Mouse (Mus musculus) kidney, adult 18-20 months (tissue): ENCODE data around the gene Dis3l2.

Experiments used
- DNase-seq: peaks from one replicate; pipeline ENCODE4 v3.0.0; 2021

Gene Dis3l2

GRCm38 (mm10) chr1:86703300-86703964 lies at the start of gene Dis3l2:
Gene Dis3l2, plus strand, starts transcription at chr1:86703808.
- DNase-seq, result peak; percentile 91

- DNase-seq, result peak; percentile 27
Measured at GRCm38 (mm10) chr1:86657071-86657470, 46.5 kb upstream of the Dis3l2 start.

GRCm38 (mm10) chr1:86665091-86665490 lies 38.5 kb upstream of the Dis3l2 start:
- DNase-seq, result no peak

GRCm38 (mm10) chr1:86669552-86670273 lies 33.9 kb upstream of the Dis3l2 start:
- peak; percentile 71 for DNase-seq

- peak; percentile 72 for DNase-seq
Measured at GRCm38 (mm10) chr1:86670279-86671038, 33.1 kb upstream of the Dis3l2 start, which contains the start of gene Nppc. Gene Nppc, minus strand, starts transcription at chr1:86670571.

GRCm38 (mm10) chr1:86674385-86674784 lies 29.2 kb upstream of the Dis3l2 start:
- no peak for DNase-seq

GRCm38 (mm10) chr1:86675126-86675525 lies 28.5 kb upstream of the Dis3l2 start:
- DNase-seq, result no peak

GRCm38 (mm10) chr1:86677624-86678023 lies 26.0 kb upstream of the Dis3l2 start:
- DNase-seq, result no peak

- no peak for DNase-seq
Measured at GRCm38 (mm10) chr1:86678667-86679066, 24.9 kb upstream of the Dis3l2 start.

- DNase-seq, result no peak
Measured at GRCm38 (mm10) chr1:86687236-86687635, 16.4 kb upstream of the Dis3l2 start.

GRCm38 (mm10) chr1:86691027-86691426 lies 12.6 kb upstream of the Dis3l2 start:
- no peak for DNase-seq

- no peak for DNase-seq
Measured at GRCm38 (mm10) chr1:86696948-86697347, 6.7 kb upstream of the Dis3l2 start.

GRCm38 (mm10) chr1:86698721-86699120 lies 4.9 kb upstream of the Dis3l2 start:
- peak; percentile 23 for DNase-seq

- DNase-seq, result no peak
Measured at GRCm38 (mm10) chr1:86699346-86700136, 4.1 kb upstream of the Dis3l2 start.

- no peak for DNase-seq
Measured at GRCm38 (mm10) chr1:86700367-86700766, 3.2 kb upstream of the Dis3l2 start.

- DNase-seq, result no peak
Measured at GRCm38 (mm10) chr1:86703965-86704326, 338 bp downstream of the Dis3l2 start.

- DNase-seq, result no peak
Measured at GRCm38 (mm10) chr1:86705461-86705860, 1.9 kb downstream of the Dis3l2 start.

- DNase-seq, result no peak
Measured at GRCm38 (mm10) chr1:86709546-86709945, 5.9 kb downstream of the Dis3l2 start.

- no peak for DNase-seq
Measured at GRCm38 (mm10) chr1:86712045-86712444, 8.4 kb downstream of the Dis3l2 start.

- DNase-seq, result peak; percentile 14
Measured at GRCm38 (mm10) chr1:86713054-86713453, 9.4 kb downstream of the Dis3l2 start.

GRCm38 (mm10) chr1:86718190-86718589 lies 14.6 kb downstream of the Dis3l2 start:
- DNase-seq, result no peak

GRCm38 (mm10) chr1:86719391-86719790 lies 15.8 kb downstream of the Dis3l2 start:
- no peak for DNase-seq
